Mouse (Mus musculus) adrenal gland, postnatal 36 days (tissue): Measurements from ENCODE around the gene Cyb5d1. TPM values are rescaled to one million over a fixed set of nuclear protein-coding genes. Genes with fewer than 3 reads are reported as not detected.
A peak's percentile ranks its signal among the peaks of the same experiment; 100 is the strongest.
"Not testable (repeated sequence)": the region's sequence is repeated elsewhere in the genome, so short reads cannot be mapped to it uniquely, and the experiment has no call there.

Experiments used
- DNase-seq, 2 experiments: peaks; one replicate each; pipeline ENCODE4 v3.0.0; 2021; ENCODE audit warnings: mixed read lengths in 1 of 2
- total RNA-seq, 2 experiments: library from RNA; stranded (reverse); gene quantifications; 2 replicates each; pipeline ENCODE4 v1.2.3; 2021

The Cyb5d1 gene
- total RNA-seq, 2 experiments from 2014 or later, result 49.0 to 50.9 TPM

DNA sequence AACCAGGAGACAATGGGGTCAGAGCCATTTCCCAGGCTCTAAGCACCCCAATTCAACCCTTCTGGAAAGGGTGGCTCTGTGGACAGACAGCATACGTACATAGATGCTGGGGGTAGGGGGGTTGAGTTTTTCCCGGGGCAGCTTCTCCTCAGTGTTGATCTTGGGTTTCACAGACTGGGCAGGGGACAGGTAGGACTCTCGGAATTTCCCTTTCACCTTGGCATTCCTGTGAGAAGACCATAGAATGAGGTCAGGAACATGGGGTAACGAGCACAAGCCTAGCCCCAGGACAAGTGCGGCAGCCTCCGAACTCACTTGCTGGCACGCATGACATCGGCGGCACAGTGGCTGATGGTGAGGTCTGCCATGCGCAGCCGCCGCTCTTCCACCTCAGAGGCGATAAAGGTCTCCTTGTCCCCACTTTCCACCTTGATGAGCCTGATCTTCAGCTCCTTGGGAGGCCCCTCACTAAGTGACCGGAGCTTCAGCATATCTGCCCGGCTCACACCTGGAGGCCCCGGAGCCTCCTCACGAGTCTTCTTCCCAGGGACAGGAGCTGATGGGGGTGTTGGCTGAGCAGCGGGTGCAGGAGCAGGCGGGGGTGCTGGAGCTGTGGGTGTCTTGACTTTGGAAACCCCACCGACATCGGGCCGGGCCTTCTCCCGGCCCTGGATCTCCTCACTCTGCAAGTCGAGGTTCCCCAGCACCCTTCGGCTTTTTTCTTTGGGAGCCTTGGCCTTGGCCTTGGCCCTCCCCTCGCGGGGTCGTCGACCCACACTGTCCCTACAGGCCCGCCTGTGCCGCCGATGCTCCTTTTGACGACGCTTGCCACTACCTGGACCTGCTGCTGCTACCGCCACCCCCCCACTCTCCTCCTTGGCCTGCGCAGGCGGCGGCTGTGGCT, 8.5 kb upstream of the Cyb5d1 start:
- DNase-seq, result no peak

DNA sequence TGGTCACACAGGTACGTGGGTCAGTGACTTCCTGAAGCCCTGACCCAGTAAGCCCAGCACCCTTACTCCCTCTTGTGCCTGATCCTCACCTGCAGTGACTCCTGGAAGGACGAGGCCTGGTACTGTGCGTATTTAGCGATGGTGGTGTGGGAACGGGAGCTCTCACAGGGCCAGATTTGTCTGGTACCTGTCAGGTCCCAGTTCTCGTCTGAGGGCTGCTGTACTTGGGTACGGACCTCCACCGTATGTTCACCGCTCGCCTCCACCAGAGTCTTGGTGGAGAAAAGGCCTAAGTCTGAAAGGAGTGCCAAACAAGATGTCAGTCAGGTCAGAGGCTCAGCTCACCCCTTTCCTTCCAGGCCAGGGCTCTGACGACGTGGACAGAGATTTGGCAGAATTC, 6.6 kb upstream of the Cyb5d1 start:
- no peak for DNase-seq

DNA sequence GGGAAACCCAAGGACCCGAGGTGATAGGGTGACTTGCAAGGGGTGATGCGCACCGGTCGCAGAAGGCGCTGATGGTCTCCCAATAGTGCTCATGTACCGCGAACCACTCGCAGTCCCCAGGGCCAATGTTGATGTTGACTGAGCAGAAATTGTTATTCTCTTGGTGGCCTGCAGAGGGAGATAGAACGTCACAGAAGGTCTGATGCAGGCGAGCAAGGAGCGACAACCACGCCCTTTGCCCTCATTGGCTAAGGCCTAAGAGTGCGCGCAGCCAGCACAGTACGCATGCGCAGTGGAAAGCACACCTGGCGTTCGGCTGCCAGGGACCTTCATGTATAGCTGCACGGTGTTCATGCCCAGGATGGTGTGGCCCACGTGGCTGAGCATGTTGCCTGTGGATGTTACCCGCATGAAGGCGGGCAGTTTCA, 5.8 kb upstream of the Cyb5d1 start:
- DNase-seq, result peak; percentile 86 to 91

DNA sequence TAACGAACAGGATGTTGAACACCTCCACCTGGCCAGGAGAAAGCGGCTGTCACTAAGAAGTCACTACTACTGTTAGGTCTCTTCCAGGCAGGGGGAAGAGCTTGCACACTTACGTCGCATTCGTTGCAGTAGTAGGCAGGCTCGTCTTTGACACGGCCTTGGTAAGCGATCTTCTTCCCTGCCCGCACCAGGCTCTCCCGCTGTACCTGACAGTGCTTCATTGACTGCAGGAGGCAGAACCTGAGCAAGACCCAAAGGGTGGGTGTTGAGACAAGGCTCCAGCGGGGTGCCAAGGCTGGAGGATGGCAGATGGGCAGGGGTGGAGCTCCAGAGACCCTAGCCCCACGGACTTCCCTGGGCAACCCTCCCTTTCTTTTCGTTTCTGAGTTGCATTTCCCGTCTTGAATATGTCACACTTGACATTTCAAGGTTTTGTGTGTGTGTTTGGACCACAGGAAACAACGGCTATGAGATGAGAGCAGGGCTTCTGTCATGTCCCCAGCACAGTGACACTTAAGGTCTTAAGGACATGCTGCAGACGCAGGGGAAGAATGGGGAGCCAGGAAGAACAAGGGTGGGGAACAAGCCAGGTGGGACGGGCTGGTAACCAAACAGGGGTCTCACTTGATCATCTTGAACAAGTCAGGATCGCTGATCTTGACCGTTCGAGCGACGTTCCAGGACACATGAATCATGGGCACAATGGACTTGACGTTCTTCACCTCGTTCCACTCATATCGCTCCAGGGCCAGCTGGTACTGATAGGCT, 4.8 kb upstream of the Cyb5d1 start:
- no peak for DNase-seq

DNA sequence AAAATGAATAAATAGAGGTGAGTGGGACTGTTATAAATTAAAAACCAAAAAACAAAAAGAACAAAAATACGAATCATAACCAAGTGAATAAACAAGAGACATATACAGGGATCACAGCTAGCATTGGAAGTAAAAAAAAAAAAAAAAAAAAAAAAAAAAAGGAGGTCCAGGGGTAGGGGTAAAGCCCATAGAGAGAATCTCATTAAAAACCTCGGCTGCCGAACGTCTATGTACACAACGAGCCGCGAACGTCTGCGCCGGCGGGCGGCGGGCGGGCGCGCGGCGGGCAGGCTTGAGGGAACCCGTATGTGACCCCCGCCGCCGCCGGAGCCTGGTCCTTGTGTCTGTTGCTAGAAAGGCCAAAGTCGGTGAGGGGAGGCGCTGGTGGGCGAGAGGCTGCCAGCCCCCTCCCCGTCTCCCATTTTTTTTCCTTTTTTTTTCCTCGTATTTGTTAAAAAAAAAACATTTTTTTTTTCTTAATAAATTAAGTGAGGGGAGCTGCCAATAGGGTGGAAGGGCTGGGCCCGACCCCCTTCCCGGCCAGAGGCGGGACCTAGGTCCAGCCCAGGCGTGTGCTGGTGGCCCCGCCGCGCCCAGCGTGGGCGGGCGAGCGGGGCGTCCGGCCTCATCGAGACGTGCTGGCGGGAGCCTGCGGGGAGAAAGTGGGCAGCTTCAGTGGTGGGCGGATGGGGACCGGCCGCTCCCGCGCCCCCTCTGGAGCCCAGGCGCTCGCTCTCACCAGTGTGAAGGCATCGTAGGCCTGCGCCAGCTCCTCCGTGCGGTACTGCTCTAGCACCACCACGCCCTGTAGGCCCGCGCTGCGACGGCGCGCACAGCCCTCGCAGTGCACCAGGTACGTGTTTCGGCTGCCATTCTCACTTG, 4.0 kb upstream of the Cyb5d1 start:
- DNase-seq, result no peak

DNA sequence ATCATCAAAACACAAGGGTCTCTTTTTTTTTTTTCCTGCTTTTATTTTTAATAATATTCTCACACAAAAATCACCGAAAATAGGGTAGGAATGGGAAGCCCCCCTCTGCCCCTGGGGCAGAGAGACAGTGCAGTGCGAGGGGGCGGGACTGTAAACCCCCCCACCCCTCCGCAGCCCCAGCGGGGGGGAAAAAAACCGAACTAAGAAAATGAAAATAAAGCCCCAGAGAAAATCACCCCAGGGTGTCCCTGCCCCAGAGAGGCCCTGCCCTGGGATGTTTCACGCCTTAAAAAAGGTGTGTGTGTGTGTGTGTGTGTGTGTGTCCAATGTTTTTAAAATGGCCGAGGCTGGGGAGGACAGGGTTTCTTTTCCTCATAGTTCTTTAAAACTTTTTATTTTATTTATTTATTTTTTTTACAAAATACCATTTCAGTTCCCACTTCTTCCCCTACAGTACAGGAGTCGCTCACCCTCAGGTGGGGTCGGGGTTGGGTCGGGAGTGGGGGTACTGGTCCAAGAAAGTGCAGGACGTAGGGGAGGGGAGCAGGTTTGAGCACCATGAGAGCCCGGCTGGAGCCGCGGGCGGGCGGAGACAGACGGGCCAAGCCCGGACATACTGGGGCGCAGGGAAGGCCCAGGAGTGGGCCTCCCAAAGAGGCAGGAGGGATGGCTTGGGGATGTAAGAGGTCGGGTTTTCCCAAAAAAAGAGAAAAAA, 3.2 kb upstream of the Cyb5d1 start:
- DNase-seq, result no peak

DNA sequence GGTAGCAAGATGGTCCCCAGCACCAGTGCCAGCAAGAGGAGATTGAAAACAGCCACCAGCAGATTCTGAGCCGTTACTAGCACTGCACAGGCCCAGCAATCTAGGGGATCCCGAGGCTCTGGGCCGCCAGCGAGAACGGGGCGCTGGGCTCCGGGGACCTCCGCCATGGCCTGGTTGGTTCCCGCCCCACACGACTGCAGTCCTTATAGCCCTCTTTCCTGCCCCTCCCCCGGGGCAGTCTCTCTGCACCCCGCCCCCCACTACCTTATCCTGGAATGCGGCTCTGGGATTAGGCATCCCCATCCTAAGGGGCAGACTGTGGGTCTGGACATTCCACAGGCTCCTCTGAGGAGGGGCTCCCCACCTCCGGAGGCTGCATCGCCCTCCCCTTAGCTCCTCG, 2.6 kb upstream of the Cyb5d1 start, which contains the start of gene Tmem88:
Gene Tmem88, minus strand, starts transcription at position 176 of the 400 bp plus-strand sequence.
- peak in 1 of 2 experiments; percentile 76 for DNase-seq

DNA sequence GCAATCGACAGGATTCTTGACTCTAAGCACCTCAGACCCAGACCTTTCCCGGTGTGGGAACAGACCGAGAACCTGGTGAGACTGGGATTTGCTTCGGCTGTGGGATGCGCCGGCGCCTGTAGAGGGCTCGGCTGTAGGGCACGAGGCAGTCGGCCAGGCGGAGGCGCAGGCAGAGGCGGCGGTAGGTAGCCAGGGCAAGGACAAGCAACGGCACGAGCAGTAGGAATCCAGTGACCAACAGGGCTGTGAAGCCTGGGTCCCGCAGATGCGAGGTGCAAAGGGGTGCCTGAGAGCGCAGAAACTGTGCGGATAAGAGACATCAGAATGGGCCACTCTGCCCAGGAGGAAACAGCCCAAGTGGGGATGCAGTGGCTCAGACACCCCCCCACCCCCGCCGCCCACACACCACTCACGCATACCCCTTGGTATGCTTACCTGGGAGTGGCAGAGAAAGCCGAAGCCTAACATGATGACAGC, 2.2 kb upstream of the Cyb5d1 start:
- no peak for DNase-seq

DNA sequence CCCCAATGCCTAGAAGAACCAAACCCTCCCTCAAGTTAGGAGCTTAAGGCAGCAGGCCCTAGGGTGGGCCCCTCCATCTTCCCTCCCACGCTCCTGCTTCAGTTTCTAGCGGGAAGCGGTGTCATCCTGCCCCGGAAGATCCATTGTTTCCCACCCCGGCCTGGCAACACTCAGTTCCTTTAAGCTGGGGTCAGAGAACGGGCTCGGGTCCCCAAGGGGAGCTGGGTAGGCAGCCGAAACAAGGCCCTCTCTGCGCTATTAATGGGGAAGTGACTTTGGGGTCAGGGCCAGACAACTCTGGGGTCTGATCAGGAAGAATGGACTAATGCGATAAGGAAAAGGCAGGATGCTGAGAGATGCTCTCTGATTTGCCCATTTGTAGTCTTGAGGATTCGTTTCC, 1.3 kb upstream of the Cyb5d1 start:
- peak; percentile 53 to 72 for DNase-seq

DNA sequence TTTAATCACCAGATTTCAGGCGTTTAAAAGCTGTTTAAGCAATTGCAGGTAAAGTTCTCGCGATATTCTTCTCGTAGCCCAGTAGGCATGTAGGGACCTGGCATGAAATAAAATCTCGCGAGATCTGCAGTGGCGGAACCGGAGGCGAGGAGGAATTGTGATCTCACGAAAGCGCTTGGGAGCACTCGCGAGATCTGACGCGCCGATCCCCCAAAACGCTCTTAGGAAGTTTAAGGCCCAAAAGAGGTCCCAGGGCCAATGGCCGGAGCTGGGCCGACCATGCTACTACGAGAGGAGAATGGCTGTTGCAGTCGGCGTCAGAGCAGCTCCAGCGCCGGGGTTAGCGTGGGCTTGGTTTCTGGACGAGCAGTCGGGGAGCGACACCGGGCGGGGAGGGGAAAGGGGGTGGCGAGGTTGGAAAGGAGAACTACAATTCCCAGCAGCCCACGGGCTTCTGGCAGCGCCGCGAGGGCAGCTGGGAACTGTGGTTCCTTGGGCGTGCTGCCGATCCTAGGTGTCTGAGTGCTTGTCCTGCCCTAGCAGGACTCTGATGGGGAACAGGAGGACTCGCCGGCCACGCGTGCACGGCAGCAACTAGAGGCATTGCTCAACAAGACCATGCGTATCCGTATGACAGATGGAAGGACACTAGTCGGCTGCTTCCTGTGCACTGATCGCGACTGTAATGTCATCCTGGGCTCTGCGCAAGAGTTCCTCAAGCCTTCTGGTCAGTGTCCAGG, 373 bp upstream of the Cyb5d1 start:
- peak; percentile 93 to 95 for DNase-seq

DNA sequence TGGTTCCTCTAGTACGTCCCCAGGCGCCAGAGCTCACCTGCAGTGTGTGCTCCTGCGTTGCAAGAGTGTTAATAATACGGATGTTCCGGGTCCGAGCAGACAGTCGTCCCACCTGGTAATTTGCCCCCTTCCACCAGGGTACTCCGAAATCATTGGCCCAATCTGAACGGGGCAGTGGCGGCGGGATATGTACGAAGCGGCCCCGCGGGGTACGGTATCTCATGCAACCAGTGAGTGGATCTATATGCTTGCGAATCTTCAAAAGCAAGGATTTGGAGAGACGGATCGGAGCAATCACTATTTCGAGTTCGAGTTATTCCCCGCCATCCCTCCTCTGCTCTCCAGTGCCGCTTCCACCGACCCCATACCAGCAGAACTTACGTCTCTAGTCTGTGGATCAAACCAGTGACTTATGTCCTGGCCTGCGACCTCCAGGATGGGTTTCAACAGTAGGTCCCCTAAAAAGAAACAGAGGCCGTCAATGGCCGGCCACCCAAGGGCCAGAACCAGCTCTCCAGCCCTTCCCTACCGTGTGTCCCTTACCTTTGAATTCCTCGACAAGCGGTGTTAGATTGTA, 752 bp downstream of the Cyb5d1 start:
- DNase-seq, result not testable (repeated sequence)

DNA sequence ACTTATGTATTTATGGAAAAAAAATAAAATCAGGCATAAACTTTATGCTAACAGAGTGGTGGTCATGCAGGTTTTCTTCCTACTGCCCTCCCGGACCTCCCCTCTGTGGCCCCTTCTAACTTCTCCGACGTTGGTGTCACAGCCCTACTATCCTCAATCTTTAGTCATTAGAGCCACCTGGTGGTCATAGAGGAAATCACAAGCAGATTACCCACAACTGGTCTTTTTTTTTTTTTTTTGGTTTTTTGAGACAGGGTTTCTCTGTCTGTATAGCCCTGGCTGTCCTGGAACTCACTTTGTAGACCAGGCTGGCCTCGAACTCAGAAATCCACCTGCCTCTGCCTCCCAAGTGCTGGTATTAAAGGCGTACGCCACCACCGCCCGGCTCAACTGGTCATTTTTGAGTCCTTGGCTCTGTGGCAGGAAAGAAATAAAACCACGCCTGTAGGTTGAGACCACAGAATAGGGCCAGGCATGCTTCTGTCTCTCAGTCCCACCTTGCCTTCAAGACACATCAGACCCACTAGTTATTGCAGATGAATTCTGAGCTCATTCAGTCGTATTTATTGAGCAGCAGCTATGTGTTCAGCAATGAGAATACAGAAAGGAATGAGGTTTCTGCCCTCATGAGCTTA, 4.9 kb downstream of the Cyb5d1 start:
- peak in 1 of 2 experiments; percentile 78 for DNase-seq

DNA sequence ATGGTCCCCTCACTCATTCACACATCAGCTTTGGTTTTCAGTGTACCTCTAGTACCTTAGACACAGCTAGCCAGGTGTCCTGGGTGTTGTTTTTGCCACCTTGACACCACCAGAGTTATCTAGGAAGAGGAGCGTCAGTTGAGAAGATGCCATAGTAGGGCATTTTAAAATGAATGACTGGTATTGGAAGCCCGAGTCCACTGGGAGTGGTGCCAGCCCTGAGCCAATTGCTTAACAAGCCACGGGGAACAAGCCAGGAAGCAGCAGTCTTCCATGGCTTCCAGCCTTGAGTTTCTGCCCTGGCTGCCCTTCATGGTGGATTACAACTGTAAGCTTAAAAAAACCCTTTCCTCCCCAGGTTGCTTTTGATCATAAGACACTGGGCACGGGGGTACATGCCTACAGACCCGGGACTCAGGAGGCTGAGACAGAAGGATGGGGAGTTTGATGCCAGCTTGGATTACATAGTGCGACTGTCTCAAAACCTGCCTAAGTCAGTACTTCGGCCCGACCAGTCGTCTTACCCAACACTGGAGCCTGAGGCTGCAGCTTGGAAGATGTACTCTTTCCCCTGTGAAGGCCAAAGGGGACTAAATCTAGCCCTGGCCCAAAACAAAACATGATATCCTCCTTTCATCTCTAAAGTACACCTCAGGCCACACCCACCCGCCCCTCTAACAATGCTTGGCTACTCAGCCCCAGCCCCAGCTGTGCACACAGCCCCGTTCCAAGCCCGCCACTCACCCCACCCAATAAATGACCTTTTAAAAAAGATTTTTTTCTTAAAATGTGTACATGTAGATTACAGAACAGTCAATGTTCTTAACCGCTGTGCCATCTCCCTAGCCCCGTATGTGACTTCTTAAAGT, 5.7 kb downstream of the Cyb5d1 start:
- peak; percentile 84 to 91 for DNase-seq

DNA sequence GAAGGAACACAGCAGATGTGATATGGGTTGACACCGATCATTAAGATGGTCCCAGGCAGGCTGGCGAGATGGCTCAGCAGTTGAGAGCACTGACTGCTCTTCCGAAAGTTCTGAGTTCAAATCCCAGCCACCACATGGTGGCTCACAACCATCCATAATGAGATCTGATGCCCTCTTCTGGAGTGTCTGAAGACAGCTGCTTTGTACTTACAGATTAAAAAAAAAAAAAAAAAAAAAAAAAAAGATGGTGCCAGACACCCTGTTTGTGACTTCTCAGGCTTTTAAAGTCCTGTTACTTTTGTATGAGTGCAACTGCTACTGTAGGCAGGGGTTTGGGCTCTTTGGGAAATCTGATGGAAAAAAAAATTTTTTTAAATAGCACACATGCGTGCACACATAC, 6.8 kb downstream of the Cyb5d1 start:
- no peak for DNase-seq

DNA sequence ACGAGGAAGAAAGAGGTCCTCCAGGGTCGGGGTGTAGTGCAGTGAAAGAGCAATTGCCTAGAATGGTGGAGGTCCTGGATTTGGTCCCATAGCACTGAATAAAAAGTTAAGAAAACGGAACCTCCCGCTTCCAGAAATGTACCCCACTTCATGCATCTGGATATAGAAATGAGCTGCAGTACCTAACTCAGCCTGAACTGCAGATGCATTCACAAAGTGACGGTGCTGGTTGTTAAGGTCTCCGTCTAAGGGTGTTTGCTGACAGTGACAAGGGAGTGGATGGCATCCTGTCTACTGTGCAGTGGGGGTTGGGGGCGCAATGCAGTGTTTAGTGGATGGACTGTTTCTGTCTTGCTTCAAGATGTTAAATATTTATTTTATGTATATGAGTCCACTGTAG, 8.7 kb downstream of the Cyb5d1 start:
- DNase-seq, result no peak

DNA sequence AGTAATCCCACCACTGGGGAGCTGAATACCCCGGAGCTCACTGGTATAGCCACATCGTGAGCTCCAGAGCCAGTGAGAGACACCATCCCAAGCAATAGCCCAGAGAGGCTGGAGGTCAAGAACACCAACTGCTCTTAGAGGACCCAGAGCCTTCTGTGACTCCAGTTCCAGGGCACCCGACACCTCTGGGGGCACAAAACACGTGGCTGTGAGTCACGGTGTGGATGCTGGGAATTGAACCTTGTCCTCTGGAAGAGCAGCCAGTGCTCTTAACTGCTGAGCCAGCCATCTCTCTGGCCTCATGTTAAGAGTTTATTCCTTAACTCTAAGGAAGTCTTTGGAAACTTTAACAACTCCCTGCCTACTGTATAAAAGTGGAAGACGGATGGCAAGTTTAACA, 10.5 kb downstream of the Cyb5d1 start:
- no peak for DNase-seq

DNA sequence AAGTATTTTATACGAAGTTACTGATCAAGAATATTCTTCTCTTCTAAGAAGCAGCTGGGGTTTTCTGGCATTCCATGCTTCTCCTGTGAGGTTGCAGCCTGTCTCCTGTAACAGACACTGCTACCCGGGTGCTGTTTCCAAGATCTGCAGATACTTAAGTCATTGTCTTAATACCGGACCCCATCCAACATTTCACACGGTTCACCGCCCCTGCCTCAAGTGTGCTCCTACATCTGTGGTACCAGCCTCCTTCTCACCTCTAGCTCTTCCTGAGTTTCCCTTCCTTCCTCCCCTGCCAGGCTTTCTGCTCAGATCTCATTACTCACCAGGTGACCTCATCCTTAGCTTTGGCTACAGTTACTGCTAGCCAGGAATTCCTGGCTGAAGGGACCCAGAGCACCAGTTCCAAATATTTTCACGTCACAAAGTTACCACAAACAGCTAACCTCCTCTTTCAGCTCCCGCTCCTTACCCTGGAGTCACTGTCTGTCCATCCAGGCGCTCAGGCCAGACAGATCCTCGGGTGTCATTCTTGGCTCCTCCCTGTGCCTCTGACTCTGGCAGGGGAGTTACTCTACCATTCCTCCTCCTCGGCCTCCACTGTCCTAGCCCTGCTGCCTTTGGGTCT, 12.8 kb downstream of the Cyb5d1 start:
- DNase-seq, result no peak

DNA sequence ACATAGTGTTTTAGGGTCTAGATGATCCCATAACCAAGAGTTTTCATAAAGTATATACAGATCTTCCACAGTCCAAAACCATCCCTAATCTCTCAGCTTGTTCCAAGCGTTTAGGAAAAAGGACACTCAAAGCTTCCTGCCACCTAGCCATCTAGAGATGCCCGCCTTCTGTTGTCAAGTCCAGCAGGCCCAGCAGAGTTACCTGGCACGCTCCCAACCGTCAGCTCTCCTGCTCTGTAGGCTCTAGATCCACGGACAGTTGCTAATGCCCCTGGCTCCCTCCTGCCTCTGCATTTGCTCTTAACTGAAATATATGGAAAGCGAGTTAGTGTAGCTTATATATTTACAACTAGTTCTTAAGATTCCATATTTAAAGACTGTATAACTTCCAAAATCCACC, 14.1 kb downstream of the Cyb5d1 start:
- no peak for DNase-seq
